Mouse (Mus musculus) heart, postnatal 14 days (tissue): ENCODE data around the gene G430095P16Rik. TPM values are rescaled to one million over a fixed set of nuclear protein-coding genes. Genes with fewer than 3 reads are reported as not detected.

Experiments
- DNase-seq, 2 experiments: peaks; one replicate each; pipeline ENCODE4 v3.0.0; 2021 to 2022
- intact Hi-C: fragments of 180-260 bp; cut with DNase I; formaldehyde crosslinking; loops from one replicate; pipeline ENCODE4 v1.15.1; 2025
- total RNA-seq, 2 experiments: library from RNA; stranded (reverse); gene quantifications; 2 replicates each; pipeline ENCODE4 v1.2.3; 2021

Gene G430095P16Rik
- total RNA-seq, 2 experiments from 2014 or later = 0.54 to 0.69 TPM

DNA sequence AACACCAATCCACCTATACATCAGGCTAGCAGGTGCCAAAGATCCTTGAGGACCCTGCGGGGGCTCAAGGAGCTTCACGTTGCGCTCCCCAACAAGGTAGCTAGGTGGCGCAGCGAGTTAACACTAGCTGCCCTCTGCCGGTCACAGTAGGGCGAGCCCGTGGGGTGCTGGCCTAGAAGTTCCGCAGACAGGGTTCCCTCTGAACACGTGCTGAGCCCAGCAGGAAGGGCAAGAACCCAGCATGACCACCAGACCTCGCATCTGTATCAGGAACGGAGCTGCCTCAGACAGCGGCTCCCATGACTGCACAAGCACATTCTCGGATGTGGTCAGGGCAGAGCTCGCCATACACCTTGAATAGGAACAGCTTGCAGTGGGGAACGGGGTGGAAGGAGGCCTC is 14.8 kb downstream of the G430095P16Rik start:
- intact Hi-C loops = loop anchor here (1.0 to 2.0 kb wide), 2 partner anchors 29 to 73 kb away; no protein-coding TSS in a partner anchor
- DNase-seq = peak; percentile 81 to 88

- intact Hi-C loops = no loop called here
Measured at GRCm38 (mm10) chr8:84738266-84738665, 15.5 kb downstream of the G430095P16Rik start.

GRCm38 (mm10) chr8:84738715-84739400 is 16.1 kb downstream of the G430095P16Rik start:
- intact Hi-C loops = no loop called here

More at GRCm38 (mm10) chr8:84738266-84738665, 15.5 kb downstream of the G430095P16Rik start:
- DNase-seq = no peak

DNA sequence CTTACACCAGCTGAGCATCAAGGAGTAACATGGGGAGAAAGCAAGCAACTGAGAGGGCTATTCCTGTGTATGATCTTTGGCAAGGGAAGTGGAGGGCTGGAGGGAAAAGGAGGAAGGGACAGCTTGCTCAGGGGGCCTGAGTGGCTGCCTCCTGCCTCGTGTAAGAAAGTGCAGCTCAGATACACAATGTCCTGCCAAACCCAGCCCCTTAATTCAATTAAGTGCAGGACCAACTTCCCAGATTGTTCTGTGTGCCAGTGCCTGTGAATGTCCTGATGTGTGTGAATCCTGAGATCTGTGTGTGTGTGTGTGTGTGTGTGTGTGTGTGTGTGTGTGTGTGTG is 16.6 kb downstream of the G430095P16Rik start:
- DNase-seq = no peak
- intact Hi-C loops = no loop called here

More at GRCm38 (mm10) chr8:84738715-84739400, 16.1 kb downstream of the G430095P16Rik start:
- no peak for DNase-seq

GRCm38 (mm10) chr8:84740895-84741843 is 18.4 kb downstream of the G430095P16Rik start:
- intact Hi-C loops = no loop called here
- DNase-seq = no peak

DNA sequence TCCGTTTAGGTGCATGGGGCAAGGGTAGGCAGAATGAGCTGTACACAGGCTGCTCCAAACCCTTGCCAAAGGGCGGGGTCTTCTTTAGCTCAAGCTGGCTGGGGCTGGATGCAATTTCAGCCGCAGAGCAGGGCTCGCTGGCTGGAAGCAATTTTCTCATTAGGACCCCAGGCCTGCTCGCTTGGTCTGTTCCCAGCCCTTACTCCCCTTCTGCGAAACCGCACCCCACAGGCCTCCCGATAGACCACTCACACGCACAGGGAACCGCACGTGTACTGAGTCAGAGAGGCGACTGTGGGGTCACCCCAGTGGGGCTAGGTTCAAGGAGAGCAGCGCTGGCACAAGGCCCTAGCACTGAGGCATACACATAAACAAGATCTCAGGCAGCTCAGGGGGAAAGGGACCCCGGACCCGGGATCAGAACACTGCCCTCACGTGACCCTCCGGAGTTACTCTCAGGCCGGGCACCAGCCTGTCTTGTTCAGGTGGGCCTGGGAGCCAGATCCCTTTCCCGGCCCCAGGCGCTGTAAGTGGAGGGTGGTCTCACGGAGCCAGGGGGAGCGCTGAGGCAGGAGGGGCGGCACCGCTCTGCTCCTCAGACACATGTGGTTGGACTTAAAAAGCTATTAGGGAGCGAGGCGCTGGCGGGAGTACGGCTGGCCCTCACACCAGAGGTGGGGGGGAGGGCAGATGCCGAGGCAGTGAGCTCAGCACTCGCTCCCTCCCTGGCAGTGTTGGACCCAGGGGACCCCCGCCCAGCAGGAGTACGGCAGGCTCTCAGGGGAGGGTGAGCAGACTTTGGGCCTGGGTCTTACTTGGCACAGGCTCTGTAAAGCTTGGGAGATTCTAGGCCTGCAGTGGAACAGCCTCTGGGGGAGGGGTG is 19.6 kb downstream of the G430095P16Rik start:
- intact Hi-C loops = no loop called here
- DNase-seq = peak; percentile 72 to 77

DNA sequence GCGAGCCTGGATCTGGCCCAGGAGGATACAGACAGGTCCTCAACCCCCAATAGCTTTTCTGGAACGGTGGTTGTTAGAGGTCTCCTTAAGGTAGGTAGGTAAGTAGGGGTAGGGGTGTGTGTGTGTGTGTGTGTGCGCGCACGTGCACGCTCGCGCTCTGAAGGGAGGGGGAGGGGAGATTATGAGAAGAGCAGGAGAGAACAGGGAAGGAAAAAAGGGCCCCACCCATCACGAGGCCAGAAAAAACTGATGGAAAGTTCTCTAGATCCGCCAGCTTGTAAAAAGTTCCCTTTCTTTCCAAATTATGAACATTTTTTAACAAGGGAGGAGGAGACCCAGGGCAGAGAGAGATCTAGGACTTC is 20.2 kb downstream of the G430095P16Rik start:
- no peak for DNase-seq

GRCm38 (mm10) chr8:84743517-84744420 is 21.0 kb downstream of the G430095P16Rik start:
- intact Hi-C loops = no loop called here

More for the DNA sequence above, 20.2 kb downstream of the G430095P16Rik start:
- intact Hi-C loops = no loop called here

DNA sequence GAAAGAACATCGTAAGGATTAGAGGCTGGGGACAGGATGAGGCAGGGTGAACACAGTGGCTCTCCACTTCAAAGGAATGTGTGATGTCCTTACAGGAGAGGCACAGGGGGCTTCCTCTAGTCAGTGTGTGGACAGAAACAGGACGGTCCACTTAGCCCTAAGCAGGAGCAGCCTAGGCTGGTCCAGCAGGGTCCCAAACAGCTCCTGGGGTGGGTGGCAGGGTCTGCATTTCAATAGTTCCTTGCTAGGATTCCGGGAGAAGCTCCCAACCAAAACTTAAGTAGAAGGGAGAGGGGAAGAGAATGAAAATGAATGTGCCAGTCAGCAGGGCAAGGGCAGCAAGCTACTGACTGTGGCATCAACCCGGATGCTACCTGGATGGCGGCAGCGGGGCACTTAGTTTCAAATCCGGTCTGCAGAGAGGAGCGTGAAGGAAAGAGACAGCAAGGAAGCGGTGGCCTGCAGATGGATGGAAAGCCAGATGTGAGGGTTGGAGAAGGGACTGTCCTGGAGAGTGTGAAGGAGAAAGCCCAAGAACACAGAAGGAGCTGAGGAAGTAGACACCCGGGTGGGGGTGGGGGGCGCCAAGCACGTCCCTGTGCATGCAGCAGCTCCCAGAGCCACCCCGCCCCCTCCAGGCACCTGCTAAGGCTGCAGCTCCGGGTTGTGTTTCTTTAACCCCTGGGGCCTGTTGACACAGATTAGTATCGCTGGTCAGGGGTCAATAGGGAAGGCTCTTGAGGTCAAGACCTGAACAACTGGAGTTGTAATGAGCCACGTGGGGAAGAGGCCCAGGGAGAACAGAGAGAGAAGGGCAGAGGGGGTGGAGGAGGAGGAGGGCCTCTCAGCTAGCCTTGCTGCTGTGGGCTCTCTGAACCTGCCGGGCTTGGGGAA is 22.5 kb downstream of the G430095P16Rik start:
- intact Hi-C loops = no loop called here
- no peak for DNase-seq

More at GRCm38 (mm10) chr8:84743517-84744420, 21.0 kb downstream of the G430095P16Rik start:
- peak; percentile 86 to 89 for DNase-seq

- intact Hi-C loops = no loop called here
Measured at GRCm38 (mm10) chr8:84749519-84749918, 26.7 kb downstream of the G430095P16Rik start.

DNA sequence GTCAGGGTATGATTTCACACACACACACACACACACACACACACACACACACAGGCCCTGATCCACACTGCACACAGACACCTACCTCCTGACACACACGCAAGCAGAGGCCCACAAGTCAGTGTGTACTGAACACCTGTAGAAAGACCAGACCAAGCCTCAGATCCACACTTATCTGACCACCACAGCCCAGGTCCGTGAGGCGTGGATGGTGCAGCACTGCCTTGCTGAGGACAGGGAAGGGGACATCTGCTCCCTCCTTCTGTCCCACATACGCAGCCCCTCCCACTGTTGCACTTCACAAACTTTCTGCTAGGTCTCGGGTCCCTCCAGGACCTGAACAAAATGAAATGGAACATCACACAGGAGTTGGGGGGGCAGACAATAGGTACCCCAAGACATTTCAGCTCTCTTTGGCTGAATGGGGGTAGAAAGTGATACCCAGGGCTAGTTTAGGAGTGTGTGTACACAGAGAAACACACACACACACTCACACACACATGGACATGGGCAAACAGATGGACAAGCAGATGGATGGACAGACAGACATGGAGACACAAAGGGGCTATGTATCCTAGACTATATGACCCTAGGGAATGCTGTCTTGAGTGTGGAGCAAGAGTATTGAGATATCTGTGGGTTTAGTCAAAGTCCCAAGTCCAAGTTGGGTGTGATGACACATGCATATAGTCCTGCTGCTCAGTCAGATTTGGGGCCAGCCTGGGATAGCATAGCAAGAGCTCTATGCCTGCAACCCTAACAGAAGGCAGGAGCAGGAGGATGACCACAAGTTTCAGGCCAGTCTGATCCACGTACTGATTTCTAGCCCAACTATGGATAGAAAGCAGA is 30.2 kb downstream of the G430095P16Rik start:
- no peak for DNase-seq
- intact Hi-C loops = no loop called here

More at GRCm38 (mm10) chr8:84749519-84749918, 26.7 kb downstream of the G430095P16Rik start:
- DNase-seq = no peak

DNA sequence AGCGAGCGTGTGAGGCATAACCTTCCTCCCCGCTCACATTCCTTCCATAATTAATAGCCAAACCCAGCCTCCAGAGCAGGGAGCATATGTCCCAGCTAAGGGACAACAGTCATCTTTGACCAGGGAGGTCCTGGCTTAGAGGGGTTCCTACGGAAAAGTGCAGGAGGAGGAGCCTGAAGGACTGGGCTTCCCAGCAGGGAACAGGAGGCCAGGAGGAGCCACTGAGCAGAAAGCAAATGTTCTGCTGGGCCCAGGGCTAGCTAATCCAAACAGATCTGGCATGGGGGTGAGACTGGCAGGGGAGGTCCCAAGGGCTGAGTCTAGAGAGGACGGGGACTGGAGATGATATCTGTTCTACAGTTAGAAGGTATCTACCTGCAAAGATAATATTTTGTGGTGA is 34.7 kb downstream of the G430095P16Rik start:
- intact Hi-C loops = no loop called here
- DNase-seq = no peak

- no peak for DNase-seq
- intact Hi-C loops = loop anchor here (2.0 kb wide), 1 partner anchor 54 kb away; no protein-coding TSS in a partner anchor
Measured at GRCm38 (mm10) chr8:84758308-84758707, 35.5 kb downstream of the G430095P16Rik start.

GRCm38 (mm10) chr8:84759126-84759525 is 36.3 kb downstream of the G430095P16Rik start:
- intact Hi-C loops = loop anchor here (2.0 kb wide), 1 partner anchor 54 kb away; no protein-coding TSS in a partner anchor
- DNase-seq = no peak

GRCm38 (mm10) chr8:84759718-84760117 is 36.9 kb downstream of the G430095P16Rik start:
- intact Hi-C loops = loop anchor here (2.0 to 5.0 kb wide), 2 partner anchors 38 to 53 kb away; no protein-coding TSS in a partner anchor
- no peak for DNase-seq

- intact Hi-C loops = loop anchor here (5.0 kb wide), 1 partner anchor 37 kb away; no protein-coding TSS in a partner anchor
- no peak for DNase-seq
Measured at GRCm38 (mm10) chr8:84760405-84760805, 37.6 kb downstream of the G430095P16Rik start.

- intact Hi-C loops = loop anchor here (5.0 kb wide), 1 partner anchor 36 kb away; no protein-coding TSS in a partner anchor
Measured at GRCm38 (mm10) chr8:84760901-84761300, 38.1 kb downstream of the G430095P16Rik start.

More at GRCm38 (mm10) chr8:84760901-84761300, 38.1 kb downstream of the G430095P16Rik start:
- DNase-seq = no peak
